Mouse (Mus musculus): Measurements from ENCODE around the gene Gm10097. TPM values are rescaled to one million over a fixed set of nuclear protein-coding genes. Genes with fewer than 3 reads are reported as not detected.

Gm10097 gene
- total and polyA plus RNA-seq, 2 experiments from 2014 or later: 0.10 TPM; not detected in 1

GRCm38 (mm10) chr10:5032192-5033048 is 36.6 kb upstream of the Gm10097 start:
- no peaks in the 10 kb centered on the region for H3K4me1 ChIP-seq (ENCODE audit: insufficient read depth, low read length)
- TF ChIP-seq CTCF (IDR thresholded peaks at IDR 0.05): no peak
- no peak overlapping the region for H3K9ac ChIP-seq (replicated peaks; ENCODE audit: low read length, poor library complexity, severe bottlenecking)
- 48% methylated on average over 15 of the region's 15 CpGs for WGBS
- H3K9me3 ChIP-seq (ENCODE audit: low read length): no peaks in the 10 kb centered on the region
- peaks cover 22% of the 10 kb centered on the region for H3K36me3 ChIP-seq (ENCODE audit: insufficient read depth, low read length)
- ATAC-seq (ENCODE audit: low FRiP score): no peak
- no peak overlapping the region for H3K4me3 ChIP-seq (ENCODE audit: low read depth, low read length)
- peak; percentile 14 for DNase-seq (ENCODE audit: low spot score)
- H3K27me3 ChIP-seq (ENCODE audit: insufficient read depth, low read length): no peaks in the 10 kb centered on the region
- no peak overlapping the region for H3K4me2 ChIP-seq (ENCODE audit: low read depth, low read length, poor library complexity, severe bottlenecking)
- no peak overlapping the region for H3K27ac ChIP-seq (ENCODE audit: low read depth, low read length)

- H3K9me3 ChIP-seq (ENCODE audit: low read length): no peaks in the 10 kb centered on the region
- WGBS: 79% methylated on average over 8 of the region's 8 CpGs
- H3K4me2 ChIP-seq (ENCODE audit: low read depth, low read length, poor library complexity, severe bottlenecking): no peak overlapping the region
- H3K27me3 ChIP-seq (ENCODE audit: insufficient read depth, low read length): no peaks in the 10 kb centered on the region
- TF ChIP-seq CTCF (IDR thresholded peaks at IDR 0.05): no peak
- no peak overlapping the region for H3K27ac ChIP-seq (ENCODE audit: low read depth, low read length)
- H3K36me3 ChIP-seq (ENCODE audit: insufficient read depth, low read length): peaks cover 61% of the 10 kb centered on the region
- no peak overlapping the region for H3K4me3 ChIP-seq (ENCODE audit: low read depth, low read length)
- no peak overlapping the region for H3K9ac ChIP-seq (replicated peaks; ENCODE audit: low read length, poor library complexity, severe bottlenecking)
- no peaks in the 10 kb centered on the region for H3K4me1 ChIP-seq (ENCODE audit: insufficient read depth, low read length)
- DNase-seq (ENCODE audit: low spot score): no peak
- ATAC-seq (ENCODE audit: low FRiP score): no peak
Measured at GRCm38 (mm10) chr10:5041254-5041653, 27.7 kb upstream of the Gm10097 start.

GRCm38 (mm10) chr10:5044481-5044880 is 24.5 kb upstream of the Gm10097 start:
- Histone ChIP-seq H3K4me3 (ENCODE audit: low read depth, low read length) (no peak overlapping the region), H3K9me3 (ENCODE audit: low read length) (no peaks in the 10 kb centered on the region), H3K4me1 (ENCODE audit: insufficient read depth, low read length) (no peaks in the 10 kb centered on the region), H3K36me3 (ENCODE audit: insufficient read depth, low read length) (peaks cover 67% of the 10 kb centered on the region), H3K27me3 (ENCODE audit: insufficient read depth, low read length) (no peaks in the 10 kb centered on the region), H3K27ac (ENCODE audit: low read depth, low read length) (no peak overlapping the region), H3K4me2 (ENCODE audit: low read depth, low read length, poor library complexity, severe bottlenecking) (no peak overlapping the region), H3K9ac (replicated peaks; ENCODE audit: low read length, poor library complexity, severe bottlenecking) (no peak overlapping the region)
- TF ChIP-seq CTCF (IDR thresholded peaks at IDR 0.05): no peak
- no peak for ATAC-seq (ENCODE audit: low FRiP score)
- WGBS: 92% methylated on average over 8 of the region's 8 CpGs
- no peak for DNase-seq (ENCODE audit: low spot score)

GRCm38 (mm10) chr10:5045213-5045612 is 23.8 kb upstream of the Gm10097 start:
- no peak for TF ChIP-seq CTCF (IDR thresholded peaks at IDR 0.05)
- Histone ChIP-seq H3K4me2 (ENCODE audit: low read depth, low read length, poor library complexity, severe bottlenecking) (no peak overlapping the region), H3K36me3 (ENCODE audit: insufficient read depth, low read length) (peaks cover 61% of the 10 kb centered on the region), H3K9ac (replicated peaks; ENCODE audit: low read length, poor library complexity, severe bottlenecking) (no peak overlapping the region), H3K27ac (ENCODE audit: low read depth, low read length) (no peak overlapping the region), H3K27me3 (ENCODE audit: insufficient read depth, low read length) (no peaks in the 10 kb centered on the region), H3K4me1 (ENCODE audit: insufficient read depth, low read length) (no peaks in the 10 kb centered on the region), H3K4me3 (ENCODE audit: low read depth, low read length) (no peak overlapping the region), H3K9me3 (ENCODE audit: low read length) (no peaks in the 10 kb centered on the region)
- DNase-seq (ENCODE audit: low spot score): no peak
- no peak for ATAC-seq (ENCODE audit: low FRiP score)
- 79% methylated on average over 7 of the region's 7 CpGs for WGBS

DNA sequence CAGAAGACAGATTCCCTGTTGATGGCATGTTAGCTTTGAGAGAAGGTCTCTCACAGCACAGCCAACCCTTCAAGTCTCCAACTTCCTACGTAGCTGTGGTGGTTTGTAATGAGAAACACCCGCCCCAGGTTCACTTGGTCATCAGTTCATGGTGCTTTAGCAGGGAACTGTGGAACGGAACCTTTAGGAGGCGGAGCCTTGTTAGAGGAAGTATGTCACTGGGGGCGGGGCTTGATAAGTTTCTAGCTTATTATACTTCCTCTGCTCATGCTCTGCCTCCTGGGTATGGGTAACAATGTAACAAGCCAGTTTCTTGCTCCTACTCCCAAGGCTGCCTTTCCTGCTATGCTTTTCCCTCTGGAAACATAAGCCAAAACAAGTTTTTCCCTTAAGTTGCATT is 23.3 kb upstream of the Gm10097 start:
- H3K4me3 ChIP-seq (ENCODE audit: low read depth, low read length): no peak overlapping the region
- TF ChIP-seq CTCF (IDR thresholded peaks at IDR 0.05): no peak
- H3K36me3 ChIP-seq (ENCODE audit: insufficient read depth, low read length): peaks cover 57% of the 10 kb centered on the region
- DNase-seq (ENCODE audit: low spot score): no peak
- no peaks in the 10 kb centered on the region for H3K4me1 ChIP-seq (ENCODE audit: insufficient read depth, low read length)
- no peak for ATAC-seq (ENCODE audit: low FRiP score)
- no peaks in the 10 kb centered on the region for H3K27me3 ChIP-seq (ENCODE audit: insufficient read depth, low read length)
- no peak overlapping the region for H3K9ac ChIP-seq (replicated peaks; ENCODE audit: low read length, poor library complexity, severe bottlenecking)
- no peaks in the 10 kb centered on the region for H3K9me3 ChIP-seq (ENCODE audit: low read length)
- WGBS: 96% methylated on average over 5 of the region's 5 CpGs
- no peak overlapping the region for H3K4me2 ChIP-seq (ENCODE audit: low read depth, low read length, poor library complexity, severe bottlenecking)
- no peak overlapping the region for H3K27ac ChIP-seq (ENCODE audit: low read depth, low read length)

DNA sequence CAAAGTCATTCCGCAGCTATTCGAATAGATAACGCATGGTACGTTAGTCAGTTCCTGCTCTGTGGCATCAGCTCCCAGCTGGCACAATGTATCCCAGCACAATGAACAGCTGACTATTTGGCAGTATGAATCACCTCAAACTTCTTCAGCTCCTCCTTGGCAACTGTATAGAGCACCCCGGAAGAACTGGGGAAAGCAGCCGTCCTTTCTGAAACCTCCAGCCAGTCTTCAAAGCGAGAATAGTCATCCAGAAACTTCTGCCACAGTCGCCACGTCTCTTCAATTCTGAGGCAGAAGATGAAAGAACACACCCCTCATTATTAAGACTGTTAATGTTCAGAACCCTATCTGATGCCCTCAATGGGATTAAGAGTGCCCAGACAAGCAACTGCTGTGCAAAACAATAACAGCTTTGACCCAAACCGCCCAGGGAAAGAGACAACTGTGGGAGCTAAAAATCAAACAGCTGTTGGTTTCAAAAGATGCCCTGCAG is 12.7 kb upstream of the Gm10097 start:
- ATAC-seq (ENCODE audit: low FRiP score) (no peak), DNase-seq (ENCODE audit: low spot score) (peak; percentile 36)
- Histone ChIP-seq H3K36me3 (ENCODE audit: insufficient read depth, low read length) (peaks cover 13% of the 10 kb centered on the region), H3K4me2 (ENCODE audit: low read depth, low read length, poor library complexity, severe bottlenecking) (no peak overlapping the region), H3K27me3 (ENCODE audit: insufficient read depth, low read length) (no peaks in the 10 kb centered on the region), H3K9me3 (ENCODE audit: low read length) (no peaks in the 10 kb centered on the region), H3K4me1 (ENCODE audit: insufficient read depth, low read length) (no peaks in the 10 kb centered on the region), H3K4me3 (ENCODE audit: low read depth, low read length) (no peak overlapping the region), H3K9ac (replicated peaks; ENCODE audit: low read length, poor library complexity, severe bottlenecking) (no peak overlapping the region), H3K27ac (ENCODE audit: low read depth, low read length) (no peak overlapping the region)
- WGBS: 24% methylated on average over 10 of the region's 10 CpGs
- no peak for TF ChIP-seq CTCF (IDR thresholded peaks at IDR 0.05)

Data from midbrain, postnatal 0 days (tissue).